In genomic region chr17:26640286-26640740, GRCm38 (mm10) we compare ENCODE assay signal across 20 mouse cellular contexts. TPM values are rescaled to one million over a fixed set of nuclear protein-coding genes. Genes with fewer than 3 reads are reported as not detected.
DNase-seq lines count a peak whose midpoint lies in the region; ATAC-seq and TF ChIP-seq lines count a peak whose summit lies in the region.
"Had no signal": no experiment of that assay in that cellular context is flagged by ENCODE, and none has a peak within 500 bp of the region (broad histone marks: within the 10 kb centered on the region; RNA-seq: fewer than 3 reads in every experiment).

No protein-coding gene starts in this region.

- no peak overlapping the region for H3K4me2 ChIP-seq in liver, postnatal 0 days (ENCODE audit: low read depth, low read length)
- H3K4me2 ChIP-seq in liver, embryonic 12.5 days: no peak overlapping the region
- H3K4me2 ChIP-seq in kidney, embryonic 14.5 days (replicated peaks; ENCODE audit: low read depth, low read length): no peak overlapping the region
- H3K4me2 ChIP-seq in forebrain, postnatal 0 days (ENCODE audit: low read depth): no peak overlapping the region
- H3K4me2 ChIP-seq: hindbrain, embryonic 13.5 days; limb, embryonic 12.5 days; liver, embryonic 11.5 days; lung, embryonic 15.5 days; neural tube, embryonic 13.5 days had no signal

- no peak for DNase-seq in liver, postnatal 0 days
- DNase-seq in lung, postnatal 36 days: peak; percentile 63
- no peak for DNase-seq in forebrain, postnatal 0 days
- DNase-seq: cerebellum, adult 9-10 months; gastrocnemius, postnatal 25 days; heart, postnatal 36 days; kidney, adult 11 months had no signal

- no peak for TF ChIP-seq CTCF in liver, postnatal 0 days (IDR thresholded peaks at IDR 0.05; ENCODE audit: low read depth)
- no peak for TF ChIP-seq CTCF in forebrain, postnatal 0 days (IDR thresholded peaks at IDR 0.05; ENCODE audit: low read depth)

- peaks cover 14% of the 10 kb centered on the region for H3K4me1 ChIP-seq in liver, postnatal 0 days (ENCODE audit: insufficient read depth)
- H3K4me1 ChIP-seq in liver, embryonic 12.5 days: peaks cover 11% of the 10 kb centered on the region; the same call in 1 of the 2 replicates
- no peaks in the 10 kb centered on the region for H3K4me1 ChIP-seq in kidney, embryonic 14.5 days (ENCODE audit: control insufficient read depth, insufficient read depth, low read length)
- no peaks in the 10 kb centered on the region for H3K4me1 ChIP-seq in forebrain, postnatal 0 days (ENCODE audit: insufficient read depth)
- H3K4me1 ChIP-seq: limb, embryonic 12.5 days; lung, embryonic 15.5 days had no signal

- H3K27me3 ChIP-seq in liver, postnatal 0 days (ENCODE audit: insufficient read depth, low read length): no peaks in the 10 kb centered on the region
- no peaks in the 10 kb centered on the region for H3K27me3 ChIP-seq in liver, embryonic 12.5 days (replicated peaks)
- no peaks in the 10 kb centered on the region for H3K27me3 ChIP-seq in kidney, embryonic 14.5 days (ENCODE audit: control insufficient read depth, insufficient read depth, low read length)
- no peaks in the 10 kb centered on the region for H3K27me3 ChIP-seq in forebrain, postnatal 0 days (ENCODE audit: insufficient read depth, low read length)
- H3K27me3 ChIP-seq: hindbrain, embryonic 13.5 days; limb, embryonic 12.5 days; lung, embryonic 15.5 days; neural tube, embryonic 13.5 days had no signal

- no peak for TF ChIP-seq EP300 in liver, postnatal 0 days (IDR thresholded peaks at IDR 0.05; ENCODE audit: low read depth)

- no peak overlapping the region for H3K4me3 ChIP-seq in liver, postnatal 0 days (ENCODE audit: low read depth, low read length)
- no peak overlapping the region for H3K4me3 ChIP-seq in liver, embryonic 12.5 days
- no peak overlapping the region for H3K4me3 ChIP-seq in kidney, embryonic 14.5 days (ENCODE audit: low read length)
- H3K4me3 ChIP-seq in forebrain, postnatal 0 days (ENCODE audit: low read depth, low read length): no peak overlapping the region
- H3K4me3 ChIP-seq: hindbrain, embryonic 13.5 days; limb, embryonic 12.5 days; lung, embryonic 15.5 days; midbrain, embryonic 10.5 days; myocyte; neural tube, embryonic 13.5 days had no signal

- ATAC-seq in liver, postnatal 0 days: 0 out of 2 replicates have a peak, but pooled peaks have one; percentile 5
- ATAC-seq in liver, embryonic 12.5 days: no peak
- peak; percentile 68 for ATAC-seq in granulocyte monocyte progenitor cell, adult 5-6 weeks (replicated peaks; ENCODE audit: poor library complexity, severe bottlenecking)
- ATAC-seq in kidney, embryonic 14.5 days (ENCODE audit: low FRiP score, low TSS enrichment): no peak
- no peak for ATAC-seq in erythroblast, adult 5-6 weeks (replicated peaks; ENCODE audit: low FRiP score, poor library complexity, severe bottlenecking)
- no peak for ATAC-seq in forebrain, postnatal 0 days
- ATAC-seq: forebrain, embryonic 14.5 days; midbrain, embryonic 16.5 days had no signal

- no peak overlapping the region for H3K27ac ChIP-seq in liver, postnatal 0 days (ENCODE audit: low read depth)
- H3K27ac ChIP-seq in liver, embryonic 12.5 days: no peak overlapping the region
- H3K27ac ChIP-seq in kidney, embryonic 14.5 days (ENCODE audit: low read depth, low read length): no peak overlapping the region
- H3K27ac ChIP-seq in forebrain, postnatal 0 days (ENCODE audit: low read depth, low read length): no peak overlapping the region
- H3K27ac ChIP-seq: hindbrain, embryonic 13.5 days; limb, embryonic 12.5 days; lung, embryonic 15.5 days; midbrain, embryonic 10.5 days; neural tube, embryonic 13.5 days had no signal

- no peak overlapping the region for H3K9ac ChIP-seq in liver, postnatal 0 days (replicated peaks)
- H3K9ac ChIP-seq in liver, embryonic 12.5 days: no peak overlapping the region
- H3K9ac ChIP-seq in kidney, embryonic 14.5 days (ENCODE audit: low read depth, low read length): no peak overlapping the region
- H3K9ac ChIP-seq in forebrain, postnatal 0 days: no peak overlapping the region
- H3K9ac ChIP-seq: hindbrain, embryonic 13.5 days; limb, embryonic 12.5 days; lung, embryonic 15.5 days; neural tube, embryonic 13.5 days had no signal

- 78% methylated on average over 3 of the region's 3 CpGs for WGBS in liver, postnatal 0 days (ENCODE audit: insufficient replicate concordance)
- 85% methylated on average over 3 of the region's 3 CpGs for WGBS in liver, embryonic 12.5 days (ENCODE audit: insufficient replicate concordance)
- WGBS in kidney, embryonic 14.5 days: 95% methylated on average over 3 of the region's 3 CpGs
- WGBS in forebrain, postnatal 0 days: 95% methylated on average over 3 of the region's 3 CpGs

- H3K36me3 ChIP-seq in liver, postnatal 0 days (replicated peaks; ENCODE audit: insufficient read depth, low read length): peaks cover 52% of the 10 kb centered on the region
- H3K36me3 ChIP-seq in liver, embryonic 12.5 days: peaks cover 82% of the 10 kb centered on the region
- peaks cover 80% of the 10 kb centered on the region for H3K36me3 ChIP-seq in kidney, embryonic 14.5 days (ENCODE audit: control insufficient read depth, insufficient read depth, low read length)
- H3K36me3 ChIP-seq in forebrain, postnatal 0 days (ENCODE audit: insufficient read depth): peaks cover 79% of the 10 kb centered on the region

- H3K9me3 ChIP-seq in liver, postnatal 0 days (ENCODE audit: low read length): no peaks in the 10 kb centered on the region
- no peaks in the 10 kb centered on the region for H3K9me3 ChIP-seq in liver, embryonic 12.5 days (replicated peaks)
- no peaks in the 10 kb centered on the region for H3K9me3 ChIP-seq in kidney, embryonic 14.5 days (ENCODE audit: control insufficient read depth, low read length)
- H3K9me3 ChIP-seq in forebrain, postnatal 0 days (ENCODE audit: low read length): no peaks in the 10 kb centered on the region
- H3K9me3 ChIP-seq: hindbrain, embryonic 13.5 days; limb, embryonic 12.5 days; lung, embryonic 15.5 days; midbrain, embryonic 10.5 days; neural tube, embryonic 13.5 days had no signal

RNA-seq across cellular contexts. Expression of gene Atp6v0e, which starts 22.7 kb away (rescaled TPM):
- 122 and 126 TPM in 2 replicates for polyA plus RNA-seq in liver, postnatal 0 days (2015; fragmentation: Nextera tagmentation; extraction: Ambion mirVana)
- 177 and 179 TPM in 2 replicates for polyA plus RNA-seq in liver, embryonic 12.5 days (2016; fragmentation: Nextera tagmentation; extraction: Ambion mirVana)
- total RNA-seq in granulocyte monocyte progenitor cell, adult 5-6 weeks (2014; fragmentation: Nextera tagmentation): 197 and 242 TPM in 2 replicates
- total RNA-seq in granulocyte monocyte progenitor cell, adult 5-6 weeks (2017): 317 and 374 TPM in 2 replicates
- 192 and 214 TPM in 2 replicates for polyA plus RNA-seq in kidney, embryonic 14.5 days (2014; fragmentation: Nextera tagmentation; extraction: Ambion mirVana)
- total RNA-seq in erythroblast, adult 5-6 weeks (2015; ENCODE audit: low replicate concordance): 119 and 130 TPM in 2 replicates
- 100 and 176 TPM in 2 replicates for total RNA-seq in erythroblast, adult 5-6 weeks (2017; ENCODE audit: low replicate concordance)
- total RNA-seq in forebrain, postnatal 0 days (2014; rRNA removed): 60.2 and 71.9 TPM in 2 replicates
- 106 and 139 TPM in 2 replicates for polyA plus RNA-seq in forebrain, postnatal 0 days (2015; fragmentation: Nextera tagmentation; extraction: Ambion mirVana)

Comparison
In these comparisons a context has a peak if more than half of its experiments do, and no peak if none do; other contexts are left out.
1. ATAC-seq: peak in liver, postnatal 0 days (single experiment) and granulocyte monocyte progenitor cell, adult 5-6 weeks (single experiment); none in liver, embryonic 12.5 days (single experiment), kidney, embryonic 14.5 days (single experiment), erythroblast, adult 5-6 weeks (single experiment) and forebrain, postnatal 0 days (single experiment).